Mouse (Mus musculus) intestine, embryonic 14.5 days (tissue): ENCODE data around the gene Foxa1. TPM values are rescaled to one million over a fixed set of nuclear protein-coding genes. Genes with fewer than 3 reads are reported as not detected.

Experiments
- polyA plus RNA-seq: library from polyadenylated mRNA; unstranded; fragments of >200 nt; fragmentation: Nextera tagmentation; extraction: Ambion mirVana; gene quantifications from 2 replicates; pipeline ENCODE4 v1.2.1, GENCODE M21; 2014

The Foxa1 gene
- polyA plus RNA-seq, 1 experiment from 2014 or later: 8.4 TPM

Other genes with a start within 250 kb of the Foxa1 start
- 1.7 and 2.6 TPM in 2 replicates for gene Ttc6, start 17.2 kb upstream of the Foxa1 start, polyA plus RNA-seq